Mouse (Mus musculus) cerebellum, postnatal 4 days (tissue): ENCODE measurements at regions not wholly inside any gene's neighbourhood (a gene's known extent, or its start where the extent isn't known, plus 50 kb on each side); places are given as distances from the start of the nearest gene placed in this dataset.

Source experiments
- DNase-seq, 2 experiments: peaks; one replicate each; pipeline ENCODE4 v3.0.0; 2022; ENCODE audit warnings: low spot score in 2 of 2, mixed read lengths in 1 of 2

GRCm38 (mm10) chr6:36004701-36005100 lies 383.2 kb upstream of the Chrm2 start:
- peak in 1 of 2 experiments; percentile 19 for DNase-seq

DNA sequence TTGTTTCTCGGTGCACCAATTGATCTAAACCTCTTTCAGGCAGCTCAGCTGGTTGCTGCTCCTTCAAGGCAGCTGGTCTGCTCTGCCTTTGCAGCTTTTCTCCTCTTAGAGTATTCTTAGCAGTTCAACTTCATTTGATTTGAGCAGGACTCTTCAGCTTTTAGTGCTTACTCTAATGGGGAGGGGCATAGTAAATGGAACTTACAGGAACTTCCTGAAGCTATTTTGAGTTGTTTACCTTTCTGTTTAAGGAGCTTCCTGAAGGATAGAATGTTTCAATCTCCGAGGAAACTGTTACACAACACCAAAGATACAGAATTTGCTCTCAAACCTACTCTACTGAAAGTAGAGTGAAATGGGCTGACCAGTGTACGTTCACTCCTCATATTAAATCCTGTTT lies 385.8 kb upstream of the Chrm2 start:
- DNase-seq = no peak

GRCm38 (mm10) chr6:35988891-35989290 lies 399.0 kb upstream of the Chrm2 start:
- peak in 1 of 2 experiments; percentile 65 for DNase-seq

GRCm38 (mm10) chr6:35940071-35940470 lies 400.4 kb upstream of the Mtpn start:
- peak in 1 of 2 experiments; percentile 1 for DNase-seq

DNA sequence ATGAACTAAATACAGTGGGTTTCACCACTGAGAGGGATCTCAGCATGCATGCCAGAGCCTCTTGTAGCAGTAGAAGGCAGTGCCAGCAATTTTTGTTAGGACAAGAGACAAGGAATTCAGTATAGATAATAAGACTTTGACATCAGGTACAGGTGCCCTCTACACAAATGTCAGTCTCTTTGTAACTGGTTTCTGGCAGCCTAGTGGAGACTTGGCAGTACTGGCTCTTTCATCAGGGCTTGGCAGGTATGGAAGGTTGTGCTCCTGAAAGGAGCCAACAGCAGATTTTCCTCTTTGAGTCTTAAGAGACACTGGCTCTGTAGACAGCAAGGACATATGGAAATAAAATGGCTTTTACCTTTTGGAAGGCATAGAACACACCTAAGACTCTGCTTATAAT lies 384.5 kb upstream of the Mtpn start:
- DNase-seq = no peak

DNA sequence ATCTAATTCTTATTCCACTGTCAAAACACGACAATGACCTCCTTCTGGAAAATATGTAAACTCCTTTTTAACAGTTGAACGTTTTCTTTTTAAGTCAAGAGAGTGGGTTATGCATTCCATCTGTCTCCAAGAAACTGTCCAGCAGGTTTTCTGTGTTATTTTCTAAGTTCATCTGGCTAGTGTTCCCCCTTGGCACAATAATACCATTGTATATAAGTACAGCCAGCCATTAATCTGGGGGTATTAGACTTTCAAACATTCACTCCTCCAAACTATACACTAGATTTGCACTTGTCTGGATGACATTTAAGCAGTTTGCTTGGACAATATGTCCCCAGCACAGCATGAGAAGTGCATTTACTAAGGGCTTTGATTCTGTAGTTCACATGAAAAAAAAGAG lies 358.3 kb upstream of the Mtpn start:
- DNase-seq = no peak

GRCm38 (mm10) chr6:35895692-35896091 lies 356.0 kb upstream of the Mtpn start:
- no peak for DNase-seq

DNA sequence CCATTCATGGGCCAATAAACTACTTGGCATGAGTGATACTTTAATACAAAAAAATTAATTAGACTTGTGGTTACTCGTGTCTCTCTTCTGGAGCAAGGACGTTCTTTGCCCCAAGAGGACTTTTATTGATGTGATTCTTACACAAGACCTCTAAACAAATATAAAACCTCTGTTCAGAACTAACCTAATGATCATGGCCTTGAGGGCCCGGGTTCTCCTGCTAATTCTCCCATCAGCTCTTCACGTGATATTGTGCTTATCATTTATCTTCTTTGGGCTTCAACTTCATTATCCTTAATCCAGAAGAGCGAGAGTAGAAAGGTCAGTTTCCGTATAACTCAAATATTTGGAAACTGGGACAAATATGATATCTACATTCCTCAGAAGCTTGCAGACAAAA lies 335.0 kb upstream of the Mtpn start:
- DNase-seq = no peak

DNA sequence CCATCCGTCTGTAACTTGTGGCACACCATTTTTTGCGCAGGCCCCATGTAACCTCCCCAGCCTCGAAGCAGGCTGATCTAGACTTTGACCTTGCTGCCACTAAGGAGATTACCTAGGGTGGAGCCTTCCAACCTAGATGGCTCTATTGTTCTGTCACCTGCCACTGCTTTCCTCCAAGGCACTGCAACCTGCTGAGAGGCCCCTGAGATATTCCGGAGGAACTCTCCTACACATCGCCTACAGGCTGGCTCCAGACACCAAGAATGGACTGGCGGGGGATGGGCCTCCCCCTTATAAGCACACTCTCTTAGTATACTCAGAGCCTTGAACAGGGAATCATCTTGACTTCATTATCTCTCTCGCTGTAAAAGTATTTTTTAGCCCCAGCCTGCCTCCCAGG lies 331.7 kb upstream of the Mtpn start:
- no peak for DNase-seq

- DNase-seq = no peak
Observed at GRCm38 (mm10) chr6:35864218-35864617, 324.5 kb upstream of the Mtpn start.

GRCm38 (mm10) chr6:35853993-35854392 lies 314.3 kb upstream of the Mtpn start:
- DNase-seq = no peak

- DNase-seq = no peak
Observed at GRCm38 (mm10) chr6:35816657-35817056, 277.0 kb upstream of the Mtpn start.

DNA sequence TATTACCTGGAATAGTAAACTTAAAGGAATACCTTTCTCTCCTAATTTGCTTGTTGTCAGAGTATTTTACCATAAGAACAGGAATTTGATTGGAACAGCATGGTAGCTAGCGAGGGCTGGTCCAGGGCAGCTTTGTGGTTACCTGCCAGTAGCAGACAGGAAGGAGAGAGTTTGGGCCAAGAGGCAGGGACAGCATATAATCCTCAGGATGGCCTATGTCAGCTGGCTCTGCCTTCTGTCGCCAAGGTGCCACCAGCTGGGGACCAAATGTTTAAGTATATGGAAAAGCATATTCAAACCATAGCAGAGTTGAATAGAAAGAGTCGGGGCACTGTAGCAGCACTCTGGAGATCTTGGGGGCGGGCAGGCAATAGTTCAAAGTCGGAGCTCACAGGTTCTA lies 274.8 kb upstream of the Mtpn start:
- no peak for DNase-seq

GRCm38 (mm10) chr6:35805738-35806137 lies 266.1 kb upstream of the Mtpn start:
- DNase-seq = no peak

GRCm38 (mm10) chr6:35804041-35804440 lies 264.4 kb upstream of the Mtpn start:
- no peak for DNase-seq

DNA sequence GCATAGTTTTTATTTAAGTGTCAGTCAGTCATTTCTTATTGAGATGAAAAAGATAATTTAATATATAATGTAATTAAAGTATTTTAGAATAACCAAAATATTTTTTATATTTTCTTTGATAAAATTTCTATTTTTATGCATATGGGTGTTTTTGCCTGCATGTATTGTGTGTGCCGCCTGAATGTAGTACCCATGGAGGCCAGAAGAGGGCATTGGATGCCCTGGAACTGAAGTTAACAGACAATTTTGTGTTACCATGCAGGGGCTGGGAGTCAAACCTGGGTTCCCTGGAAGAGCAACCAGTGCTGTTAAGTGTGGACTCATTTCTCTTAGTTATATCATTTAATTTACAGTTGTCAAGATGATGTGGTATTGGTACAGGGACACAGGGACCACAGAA lies 240.0 kb upstream of the Mtpn start:
- no peak for DNase-seq

DNA sequence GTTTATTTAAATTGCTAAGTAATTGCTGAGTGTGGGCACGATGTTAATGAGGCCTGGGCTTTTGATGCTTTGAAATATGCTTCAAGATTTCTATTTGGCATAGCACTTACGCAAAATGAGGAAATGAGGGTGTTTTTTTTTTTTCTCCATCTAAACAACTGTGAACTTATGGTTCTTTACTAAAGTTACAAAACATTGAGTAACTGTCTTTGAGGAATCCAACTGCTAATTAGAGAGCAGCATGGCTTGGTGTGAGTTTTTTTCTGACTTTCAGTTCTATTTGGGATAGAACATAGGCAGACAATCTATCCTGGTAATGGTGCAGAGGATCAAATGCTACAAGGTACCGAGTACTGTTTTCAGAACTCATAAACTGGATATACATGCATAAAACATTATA lies 231.2 kb upstream of the Mtpn start:
- DNase-seq = no peak

DNA sequence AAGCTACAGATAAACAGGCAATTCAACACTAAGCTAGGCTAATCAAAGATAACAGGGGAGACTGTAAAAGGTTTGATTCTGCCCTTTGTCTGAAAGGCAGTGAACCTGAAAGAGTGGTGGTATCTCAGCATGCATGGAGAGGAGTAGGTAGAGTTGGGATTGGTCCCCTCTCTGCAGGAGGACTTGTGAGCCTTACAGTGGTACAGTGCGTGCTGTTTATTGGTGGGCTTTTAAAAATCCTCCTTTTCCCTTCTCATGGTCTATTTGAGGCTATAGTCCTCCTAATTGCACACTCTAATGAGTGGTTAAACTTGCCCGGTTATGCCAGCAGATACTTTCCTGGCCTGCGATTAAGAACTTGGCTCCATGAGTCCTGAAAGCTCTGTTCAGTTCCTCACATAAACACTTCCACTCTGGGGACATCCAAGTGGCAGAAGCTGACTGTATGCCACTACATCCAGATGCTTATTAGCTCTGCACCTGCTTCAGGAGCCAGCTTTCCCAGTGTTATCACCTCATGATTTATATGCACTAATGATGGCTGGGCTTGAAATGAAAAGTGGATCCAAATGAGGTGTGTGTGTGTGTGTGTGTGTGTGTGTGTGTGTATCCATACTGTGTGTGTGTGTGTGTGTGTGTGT lies 220.0 kb upstream of the Mtpn start:
- DNase-seq = no peak

GRCm38 (mm10) chr6:35746034-35746433 lies 206.3 kb upstream of the Mtpn start:
- no peak for DNase-seq

- no peak for DNase-seq
Observed at GRCm38 (mm10) chr6:35705587-35705986, 165.9 kb upstream of the Mtpn start.

GRCm38 (mm10) chr6:35667062-35667461 lies 127.4 kb upstream of the Mtpn start:
- no peak for DNase-seq

DNA sequence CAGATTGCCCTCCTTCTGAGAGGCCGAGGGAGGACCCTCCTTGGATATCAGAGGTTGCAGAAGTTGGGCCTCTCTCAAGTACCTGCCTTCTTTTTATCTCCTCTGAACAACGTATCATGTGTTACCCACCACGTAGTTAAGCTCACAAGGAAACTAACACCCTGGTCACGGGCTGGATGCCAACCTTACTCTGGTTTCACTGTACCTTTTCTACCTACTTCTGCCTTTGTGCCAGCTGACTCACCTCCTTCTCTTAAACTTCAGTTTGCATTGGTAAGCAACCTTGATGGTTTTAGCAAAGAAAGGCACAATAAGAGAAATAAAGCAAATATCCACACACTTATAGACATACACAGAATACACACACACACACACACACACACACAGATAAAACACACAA lies 111.7 kb upstream of the Mtpn start:
- DNase-seq = no peak

GRCm38 (mm10) chr6:35645210-35645609 lies 105.5 kb upstream of the Mtpn start:
- no peak for DNase-seq

DNA sequence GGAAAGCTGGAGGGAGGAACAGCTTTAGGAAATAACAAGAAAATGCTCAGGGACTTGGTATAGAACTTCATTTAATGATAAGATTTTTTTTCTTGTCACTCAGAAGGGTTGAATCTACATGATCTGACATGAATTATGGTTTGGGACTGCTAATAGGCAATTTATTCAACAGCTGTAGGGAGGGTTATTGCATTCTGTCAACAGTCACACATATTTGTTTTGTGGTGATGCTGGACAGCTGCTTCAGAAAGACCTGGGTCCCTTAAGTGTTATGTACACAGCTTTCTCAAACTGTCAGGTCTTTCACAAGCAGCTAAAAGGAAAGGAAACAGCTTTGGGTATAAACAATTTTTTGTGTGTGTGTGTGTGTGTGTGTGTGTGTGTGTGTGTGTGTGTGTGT lies 101.0 kb upstream of the Mtpn start:
- DNase-seq = no peak
